In genomic region chr1:58392652-58393283, GRCm38 (mm10) we compare ENCODE assay signal across 8 mouse cellular contexts. TPM values are rescaled to one million over a fixed set of nuclear protein-coding genes. Genes with fewer than 3 reads are reported as not detected.
DNase-seq lines count a peak whose midpoint lies in the region; ATAC-seq and TF ChIP-seq lines count a peak whose summit lies in the region.

TSS of gene Bzw1 (plus strand) at chr1:58392898.

- H3K4me1 ChIP-seq in hindbrain, embryonic 10.5 days (replicated peaks): peaks cover 22% of the 10 kb centered on the region
- H3K4me1 ChIP-seq in lung, postnatal 0 days (ENCODE audit: insufficient read depth, low read depth, low read length): peaks cover 5% of the 10 kb centered on the region; the same call in 1 of the 2 replicates

- TF ChIP-seq EP300 in lung, postnatal 0 days (IDR thresholded peaks at IDR 0.05): peak; percentile 89

- under 1% methylated on average over 56 of the region's 61 CpGs for WGBS in hindbrain, embryonic 10.5 days
- under 1% methylated on average over 39 of the region's 61 CpGs for WGBS in lung, postnatal 0 days

- H3K9me3 ChIP-seq in hindbrain, embryonic 10.5 days: no peaks in the 10 kb centered on the region
- no peaks in the 10 kb centered on the region for H3K9me3 ChIP-seq in lung, postnatal 0 days (ENCODE audit: low read length)

- H3K4me2 ChIP-seq in lung, postnatal 0 days (replicated peaks; ENCODE audit: low read depth, low read length): peak within 1 kb of the TSS; percentile 82

- no peak; the same call in 1 of the 2 replicates for TF ChIP-seq CTCF in lung, postnatal 0 days (IDR thresholded peaks at IDR 0.05)

- H3K27me3 ChIP-seq in hindbrain, embryonic 10.5 days (ENCODE audit: insufficient read depth, poor library complexity, severe bottlenecking): no peaks in the 10 kb centered on the region
- H3K27me3 ChIP-seq in lung, postnatal 0 days (replicated peaks; ENCODE audit: insufficient read depth, low read length): no peaks in the 10 kb centered on the region

- DNase-seq in MN1 (ENCODE audit: low spot score): peak; percentile 92
- DNase-seq in cerebellum, adult 9-10 months: peak; percentile 91
- DNase-seq in hindbrain, embryonic 10.5 days (ENCODE audit: low spot score): peak; percentile 94
- DNase-seq in layer of hippocampus, adult 9-11 months: peak; percentile 90
- peak; percentile 97 for DNase-seq in lung, postnatal 0 days (ENCODE audit: low spot score)
- DNase-seq in ovary, postnatal 14 days (ENCODE audit: low spot score): peak; percentile 90
- DNase-seq in thymus, postnatal 14 days: peak; percentile 97

- H3K27ac ChIP-seq in hindbrain, embryonic 10.5 days: peak within 1 kb of the TSS; percentile 100
- peak within 1 kb of the TSS; percentile 95 for H3K27ac ChIP-seq in lung, postnatal 0 days (ENCODE audit: low read length)

- ATAC-seq in frontal cortex, adult (ENCODE audit: low TSS enrichment): peak; percentile 95
- peak; percentile 98 for ATAC-seq in lung, postnatal 0 days

- peak within 1 kb of the TSS; percentile 93 for H3K4me3 ChIP-seq in hindbrain, embryonic 10.5 days
- H3K4me3 ChIP-seq in lung, postnatal 0 days (ENCODE audit: low read depth, low read length): peak within 1 kb of the TSS; percentile 98

- peaks cover 38% of the 10 kb centered on the region for H3K36me3 ChIP-seq in hindbrain, embryonic 10.5 days
- H3K36me3 ChIP-seq in lung, postnatal 0 days (ENCODE audit: insufficient read depth, low read length): peaks cover 7% of the 10 kb centered on the region; the same call in 1 of the 2 replicates

- H3K9ac ChIP-seq in lung, postnatal 0 days (replicated peaks; ENCODE audit: low read depth): peak within 1 kb of the TSS; percentile 97

RNA-seq across cellular contexts. Expression of gene Bzw1, which starts in this region (rescaled TPM):
- polyA plus RNA-seq in hindbrain, embryonic 10.5 days (2016; fragmentation: Nextera tagmentation; extraction: Ambion mirVana): 367 and 442 TPM in 2 replicates
- polyA plus RNA-seq in lung, postnatal 0 days (2015; fragmentation: Nextera tagmentation; extraction: Ambion mirVana): 201 and 206 TPM in 2 replicates

Comparison
In these comparisons a context has a peak if more than half of its experiments do, and no peak if none do; other contexts are left out.
1. Peak in every context shown above with its lines: DNase-seq, ATAC-seq, H3K4me3 ChIP-seq and H3K27ac ChIP-seq.